Mouse (Mus musculus): ENCODE measurements around the gene Lrrk1. TPM values are rescaled to one million over a fixed set of nuclear protein-coding genes. Genes with fewer than 3 reads are reported as not detected.

Gene Lrrk1
- polyA plus RNA-seq, 1 experiment from 2014 or later = 4.7 TPM

DNA sequence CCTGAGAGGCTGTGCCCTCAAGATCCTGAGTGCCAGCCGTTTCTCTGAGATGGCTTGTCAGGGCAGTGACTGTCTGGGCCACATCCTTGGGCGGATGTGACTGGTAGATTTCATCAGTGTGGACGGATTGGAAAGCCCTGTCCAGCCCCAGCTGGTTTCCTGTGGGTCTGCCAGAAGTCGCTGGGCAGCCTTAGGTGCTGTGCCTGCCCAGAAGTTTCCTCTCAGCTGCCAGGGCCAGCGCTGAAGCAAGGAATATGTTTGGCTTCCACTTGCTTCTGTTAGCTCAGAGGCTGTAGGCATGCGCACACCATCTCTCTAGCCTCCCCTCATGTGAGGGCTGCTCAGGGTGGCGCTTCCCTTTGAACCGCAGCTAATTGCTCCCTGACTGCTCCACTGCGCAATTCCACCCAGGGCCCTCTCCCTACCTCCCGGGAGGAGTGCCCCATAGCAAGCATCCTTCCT, 209.0 kb downstream of the Lrrk1 start:
- H3K9me3 ChIP-seq = no peaks in the 10 kb centered on the region
- 71% methylated on average over 10 of the region's 10 CpGs for WGBS
- H3K4me1 ChIP-seq (replicated peaks) = peaks cover 6% of the 10 kb centered on the region; the same call in 1 of the 2 replicates
- DNase-seq (ENCODE audit: low spot score) = no peak
- H3K27ac ChIP-seq = no peak overlapping the region
- H3K36me3 ChIP-seq = peaks cover 26% of the 10 kb centered on the region
- no peaks in the 10 kb centered on the region for H3K27me3 ChIP-seq (ENCODE audit: insufficient read depth, poor library complexity, severe bottlenecking)
- H3K4me3 ChIP-seq = no peak overlapping the region

- WGBS = 86% methylated on average over 6 of the region's 6 CpGs
- no peak for DNase-seq (ENCODE audit: low spot score)
- Histone ChIP-seq H3K36me3 (peaks cover 36% of the 10 kb centered on the region), H3K9me3 (no peaks in the 10 kb centered on the region), H3K27ac (no peak overlapping the region), H3K4me3 (no peak overlapping the region), H3K27me3 (ENCODE audit: insufficient read depth, poor library complexity, severe bottlenecking) (no peaks in the 10 kb centered on the region), H3K4me1 (replicated peaks) (peaks cover 6% of the 10 kb centered on the region; the same call in 1 of the 2 replicates)
Observed at GRCm38 (mm10) chr7:66178101-66178500, 210.0 kb downstream of the Lrrk1 start.

- Histone ChIP-seq H3K9me3 (no peaks in the 10 kb centered on the region), H3K36me3 (peaks cover 48% of the 10 kb centered on the region), H3K4me3 (no peak overlapping the region), H3K27me3 (ENCODE audit: insufficient read depth, poor library complexity, severe bottlenecking) (no peaks in the 10 kb centered on the region), H3K4me1 (replicated peaks) (peaks cover 6% of the 10 kb centered on the region; the same call in 1 of the 2 replicates), H3K27ac (no peak overlapping the region)
- no peak for DNase-seq (ENCODE audit: low spot score)
- WGBS = 85% methylated on average over 4 of the region's 4 CpGs
Observed at GRCm38 (mm10) chr7:66176929-66177328, 211.2 kb downstream of the Lrrk1 start.

Other genes starting within 250 kb of the Lrrk1 start
- gene Gm10974, start 22.4 kb downstream of the Lrrk1 start, polyA plus RNA-seq (2016; fragmentation: Nextera tagmentation; extraction: Ambion mirVana) = not detected in 2 replicates
- 1.7 and 4.6 TPM in 2 replicates for gene Aldh1a3, start 39.2 kb upstream of the Lrrk1 start, polyA plus RNA-seq (2016; fragmentation: Nextera tagmentation; extraction: Ambion mirVana)